Mouse (Mus musculus): ENCODE results near the gene Bbs1. TPM values are rescaled to one million over a fixed set of nuclear protein-coding genes. Genes with fewer than 3 reads are reported as not detected.

The Bbs1 gene
- polyA plus RNA-seq, 1 experiment from 2014 or later: 8.4 TPM

DNA sequence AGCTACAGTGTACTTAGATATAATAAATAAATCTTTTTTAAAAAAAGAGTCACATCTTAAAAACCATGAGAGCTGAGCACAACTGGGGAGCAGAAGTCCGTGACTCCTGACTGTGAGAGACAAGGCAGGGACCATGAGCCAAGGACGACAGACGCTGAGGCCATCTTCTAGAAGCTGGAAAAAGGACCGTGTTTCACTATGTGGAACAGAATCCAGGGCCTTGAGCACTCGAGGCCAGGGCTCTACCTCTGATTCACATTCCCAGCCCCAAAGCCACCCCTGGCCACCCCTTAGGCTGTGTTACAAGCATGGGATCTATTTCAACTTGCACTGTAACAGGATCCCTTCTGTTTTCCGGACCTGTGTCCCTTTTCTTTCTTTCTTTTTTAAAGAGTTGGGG lies 13.2 kb upstream of the Bbs1 start:
- WGBS: 90% methylated on average over 6 of the region's 6 CpGs
- peaks cover 93% of the 10 kb centered on the region for H3K36me3 ChIP-seq

DNA sequence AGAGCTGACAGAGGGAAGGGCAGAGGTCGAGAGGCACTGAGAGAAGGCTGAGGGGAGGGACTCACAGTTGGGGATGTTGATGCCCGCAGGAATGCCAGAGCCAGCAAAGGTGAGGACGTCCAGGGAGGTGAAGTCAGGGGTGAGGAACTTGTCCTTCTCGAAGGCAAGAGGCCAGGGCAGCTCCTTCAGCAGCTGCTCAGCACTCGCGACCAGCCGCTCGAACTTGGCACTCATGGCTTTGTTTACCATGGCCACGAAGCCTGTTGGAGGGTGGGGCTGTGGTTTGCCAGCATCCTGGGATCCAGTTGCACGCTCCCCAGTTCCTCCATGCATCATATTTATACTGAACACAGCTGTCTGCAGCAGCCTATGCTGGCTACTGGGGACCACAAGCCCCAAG lies 10.4 kb upstream of the Bbs1 start:
- Histone ChIP-seq H3K27me3 (replicated peaks) (no peaks in the 10 kb centered on the region), H3K27ac (replicated peaks) (no peak overlapping the region), H3K9me3 (replicated peaks) (no peaks in the 10 kb centered on the region), H3K4me3 (replicated peaks) (no peak overlapping the region), H3K36me3 (peaks cover 96% of the 10 kb centered on the region), H3K4me1 (no peaks in the 10 kb centered on the region), H3K4me2 (no peak overlapping the region), H3K9ac (replicated peaks) (no peak overlapping the region)
- 91% methylated on average over 10 of the region's 10 CpGs for WGBS
- no peak for ATAC-seq (ENCODE audit: low FRiP score)

More for the DNA sequence above, 13.2 kb upstream of the Bbs1 start:
- Histone ChIP-seq H3K27me3 (replicated peaks) (no peaks in the 10 kb centered on the region), H3K27ac (replicated peaks) (no peak overlapping the region), H3K4me3 (replicated peaks) (no peak overlapping the region), H3K4me2 (no peak overlapping the region), H3K9ac (replicated peaks) (no peak overlapping the region), H3K4me1 (no peaks in the 10 kb centered on the region), H3K9me3 (replicated peaks) (no peaks in the 10 kb centered on the region)
- ATAC-seq (ENCODE audit: low FRiP score): no peak

DNA sequence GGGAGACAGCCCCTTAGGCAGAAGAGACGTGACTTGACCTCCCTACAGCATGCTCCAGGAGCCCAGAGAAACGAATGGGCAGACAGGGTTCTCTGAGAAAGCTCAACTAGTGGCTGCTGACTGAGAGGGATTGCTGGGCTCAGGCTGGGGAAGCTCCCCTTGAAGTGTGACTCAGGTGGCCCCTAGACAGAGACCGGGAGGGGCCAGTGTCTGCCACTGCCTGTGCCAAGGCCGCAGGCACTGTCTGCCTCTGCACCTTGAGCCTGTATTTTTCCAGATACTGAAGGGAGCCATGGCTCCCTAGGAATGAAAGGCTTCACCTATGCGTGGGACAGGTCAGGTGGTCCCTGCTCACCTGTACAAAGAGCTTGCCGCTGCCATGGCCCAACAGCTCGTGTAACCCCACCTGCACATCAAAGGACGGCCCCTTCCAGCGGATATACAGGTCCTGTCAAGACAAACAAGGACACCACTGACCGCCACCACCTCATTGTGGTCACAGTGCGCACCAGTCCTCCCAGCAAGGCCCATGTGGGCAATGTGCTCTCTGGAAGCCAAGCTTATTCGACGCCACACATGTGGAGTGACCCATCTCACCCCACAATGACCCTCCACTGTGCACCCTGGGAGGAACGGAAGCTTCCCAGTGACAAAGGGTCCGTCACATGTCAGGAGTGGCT lies 9.6 kb upstream of the Bbs1 start:
- peaks cover 95% of the 10 kb centered on the region for H3K36me3 ChIP-seq
- 92% methylated on average over 15 of the region's 15 CpGs for WGBS

GRCm38 (mm10) chr19:4909376-4909775 lies 2.9 kb upstream of the Bbs1 start:
- Histone ChIP-seq H3K9ac (replicated peaks) (no peak overlapping the region), H3K36me3 (peaks cover 67% of the 10 kb centered on the region), H3K9me3 (replicated peaks) (no peaks in the 10 kb centered on the region), H3K4me1 (peaks cover 15% of the 10 kb centered on the region), H3K27ac (replicated peaks) (no peak overlapping the region), H3K4me3 (replicated peaks) (no peak overlapping the region), H3K27me3 (replicated peaks) (no peaks in the 10 kb centered on the region), H3K4me2 (no peak overlapping the region)
- 93% methylated on average over 7 of the region's 7 CpGs for whole genome bisulfite sequencing
- ATAC-seq (ENCODE audit: low FRiP score): no peak

More for the DNA sequence above, 9.6 kb upstream of the Bbs1 start:
- Histone ChIP-seq H3K4me1 (no peaks in the 10 kb centered on the region), H3K4me3 (replicated peaks) (no peak overlapping the region), H3K27me3 (replicated peaks) (no peaks in the 10 kb centered on the region), H3K4me2 (no peak overlapping the region), H3K9me3 (replicated peaks) (no peaks in the 10 kb centered on the region), H3K27ac (replicated peaks) (no peak overlapping the region), H3K9ac (replicated peaks) (no peak overlapping the region)
- no peak for ATAC-seq (ENCODE audit: low FRiP score)

GRCm38 (mm10) chr19:4908107-4908506 lies 1.7 kb upstream of the Bbs1 start:
- Histone ChIP-seq H3K27ac (replicated peaks) (no peak overlapping the region), H3K4me2 (no peak overlapping the region), H3K4me3 (replicated peaks) (no peak overlapping the region), H3K4me1 (peaks cover 15% of the 10 kb centered on the region), H3K36me3 (peaks cover 58% of the 10 kb centered on the region), H3K9ac (replicated peaks) (no peak overlapping the region), H3K9me3 (replicated peaks) (no peaks in the 10 kb centered on the region), H3K27me3 (replicated peaks) (no peaks in the 10 kb centered on the region)
- 84% methylated on average over 4 of the region's 4 CpGs for WGBS
- no peak for ATAC-seq (ENCODE audit: low FRiP score)

- no peak for ATAC-seq (ENCODE audit: low FRiP score)
- H3K27me3 ChIP-seq (replicated peaks): no peaks in the 10 kb centered on the region
- H3K36me3 ChIP-seq: peaks cover 45% of the 10 kb centered on the region
Measured at GRCm38 (mm10) chr19:4899888-4900287, 6.5 kb downstream of the Bbs1 start.

DNA sequence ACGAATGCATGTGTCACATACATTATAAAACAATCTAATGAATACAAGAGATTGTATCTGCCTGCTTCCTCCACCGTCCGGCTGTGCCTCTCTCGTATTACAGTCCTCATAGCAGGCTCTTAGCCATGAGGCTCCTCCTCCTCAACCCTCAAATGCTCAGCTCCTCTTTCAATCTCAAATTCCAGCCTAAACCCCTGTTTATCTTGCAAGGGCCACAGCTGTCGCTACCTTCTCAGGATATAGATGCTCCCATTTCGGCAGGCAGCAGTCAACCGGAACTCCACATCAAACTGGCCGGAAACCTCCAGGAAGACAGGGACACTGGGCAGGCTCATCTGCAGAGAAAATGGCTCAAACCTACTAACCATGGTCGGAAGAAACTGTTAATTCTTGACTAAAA lies 7.5 kb downstream of the Bbs1 start:
- no peak overlapping the region for H3K4me3 ChIP-seq (replicated peaks)
- no peak overlapping the region for H3K27ac ChIP-seq (replicated peaks)
- peaks cover 45% of the 10 kb centered on the region for H3K36me3 ChIP-seq
- H3K9me3 ChIP-seq (replicated peaks): no peaks in the 10 kb centered on the region
- H3K4me2 ChIP-seq: no peak overlapping the region
- ATAC-seq (ENCODE audit: low FRiP score): no peak
- H3K9ac ChIP-seq (replicated peaks): no peak overlapping the region
- H3K27me3 ChIP-seq (replicated peaks): no peaks in the 10 kb centered on the region
- WGBS: 81% methylated on average over 9 of the region's 9 CpGs
- no peaks in the 10 kb centered on the region for H3K4me1 ChIP-seq

More at GRCm38 (mm10) chr19:4899888-4900287, 6.5 kb downstream of the Bbs1 start:
- Histone ChIP-seq H3K4me3 (replicated peaks) (no peak overlapping the region), H3K9me3 (replicated peaks) (no peaks in the 10 kb centered on the region), H3K9ac (replicated peaks) (no peak overlapping the region), H3K4me2 (no peak overlapping the region), H3K4me1 (peaks cover under 1% of the 10 kb centered on the region; the same call in 1 of the 2 replicates), H3K27ac (replicated peaks) (no peak overlapping the region)
- WGBS: 90% methylated on average over 3 of the region's 3 CpGs

DNA sequence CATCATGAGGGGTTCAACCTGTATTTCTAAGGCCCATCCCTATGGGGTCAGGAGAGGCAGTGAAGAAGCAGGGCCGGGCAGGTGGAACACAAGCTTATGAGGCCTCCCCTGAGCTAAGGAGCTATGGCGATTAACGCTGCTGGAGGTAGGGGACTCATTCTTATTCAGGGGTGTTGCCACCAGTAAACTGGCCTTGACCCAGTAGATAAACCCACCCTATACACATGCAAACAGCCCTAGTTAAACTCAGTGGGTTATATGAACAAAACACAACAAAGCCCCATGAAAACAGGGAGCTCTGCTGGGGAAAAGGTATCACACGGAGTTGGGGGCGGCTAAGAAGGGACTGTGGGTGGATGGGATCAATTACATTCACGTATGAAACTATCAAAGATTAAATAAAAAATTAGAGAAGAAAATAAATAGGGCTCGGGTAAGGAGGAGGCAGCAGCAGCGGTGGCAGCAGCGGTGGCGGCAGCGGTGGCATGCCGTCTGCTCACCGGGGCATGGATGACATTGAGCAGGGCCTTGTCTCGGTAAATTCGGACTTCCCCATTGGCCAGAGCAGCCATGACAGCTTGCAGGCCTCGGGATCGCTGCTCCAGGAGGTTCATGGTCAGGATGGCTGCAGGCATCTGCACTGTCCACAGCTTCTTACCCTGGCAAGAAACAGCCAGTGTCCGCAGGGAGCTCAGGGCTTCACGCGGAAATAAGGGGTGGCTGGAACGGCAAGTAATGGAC lies 9.5 kb downstream of the Bbs1 start:
- H3K9ac ChIP-seq (replicated peaks): no peak overlapping the region
- no peaks in the 10 kb centered on the region for H3K9me3 ChIP-seq (replicated peaks)
- H3K4me1 ChIP-seq: no peaks in the 10 kb centered on the region
- H3K27me3 ChIP-seq (replicated peaks): no peaks in the 10 kb centered on the region
- no peak overlapping the region for H3K4me3 ChIP-seq (replicated peaks)
- no peak overlapping the region for H3K4me2 ChIP-seq
- WGBS: 57% methylated on average over 21 of the region's 21 CpGs
- H3K27ac ChIP-seq (replicated peaks): no peak overlapping the region
- peaks cover 49% of the 10 kb centered on the region for H3K36me3 ChIP-seq
- no peak for ATAC-seq (ENCODE audit: low FRiP score)

GRCm38 (mm10) chr19:4891798-4892197 lies 14.6 kb downstream of the Bbs1 start:
- no peaks in the 10 kb centered on the region for H3K27me3 ChIP-seq (replicated peaks)
- H3K4me1 ChIP-seq: no peaks in the 10 kb centered on the region
- H3K36me3 ChIP-seq: peaks cover 45% of the 10 kb centered on the region
- no peak overlapping the region for H3K27ac ChIP-seq (replicated peaks)
- no peak overlapping the region for H3K9ac ChIP-seq (replicated peaks)
- 78% methylated on average over 3 of the region's 3 CpGs for WGBS
- ATAC-seq (ENCODE audit: low FRiP score): no peak
- H3K9me3 ChIP-seq (replicated peaks): no peaks in the 10 kb centered on the region
- no peak overlapping the region for H3K4me3 ChIP-seq (replicated peaks)
- H3K4me2 ChIP-seq: no peak overlapping the region

- Histone ChIP-seq H3K4me1 (no peaks in the 10 kb centered on the region), H3K36me3 (peaks cover 39% of the 10 kb centered on the region), H3K27me3 (replicated peaks) (no peaks in the 10 kb centered on the region), H3K9me3 (replicated peaks) (no peaks in the 10 kb centered on the region), H3K4me2 (no peak overlapping the region), H3K9ac (replicated peaks) (no peak overlapping the region), H3K4me3 (replicated peaks) (no peak overlapping the region), H3K27ac (replicated peaks) (no peak overlapping the region)
- no peak for ATAC-seq (ENCODE audit: low FRiP score)
- 87% methylated on average over 10 of the region's 10 CpGs for WGBS
Measured at GRCm38 (mm10) chr19:4889791-4890190, 16.6 kb downstream of the Bbs1 start.

DNA sequence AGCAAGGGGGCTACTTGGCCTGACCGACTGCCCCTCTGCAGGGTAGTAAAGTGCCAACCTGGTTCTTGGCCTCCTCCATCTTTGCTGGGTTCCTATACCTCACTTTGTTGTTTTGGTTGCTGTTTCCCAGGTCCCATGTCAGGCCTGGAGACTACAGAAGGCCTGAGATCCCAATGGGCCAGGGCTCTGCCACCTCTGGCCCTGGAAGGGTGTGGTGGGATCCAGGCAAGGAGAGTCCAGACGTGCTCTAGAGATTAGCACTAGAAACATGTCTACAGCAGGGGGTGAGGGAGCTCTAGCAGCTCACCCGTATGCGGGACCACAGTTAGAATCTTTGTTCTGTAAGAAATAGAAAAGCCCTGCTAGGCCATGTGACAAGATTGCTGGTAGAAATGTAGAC lies 22.5 kb downstream of the Bbs1 start:
- no peak for ATAC-seq (ENCODE audit: low FRiP score)

DNA sequence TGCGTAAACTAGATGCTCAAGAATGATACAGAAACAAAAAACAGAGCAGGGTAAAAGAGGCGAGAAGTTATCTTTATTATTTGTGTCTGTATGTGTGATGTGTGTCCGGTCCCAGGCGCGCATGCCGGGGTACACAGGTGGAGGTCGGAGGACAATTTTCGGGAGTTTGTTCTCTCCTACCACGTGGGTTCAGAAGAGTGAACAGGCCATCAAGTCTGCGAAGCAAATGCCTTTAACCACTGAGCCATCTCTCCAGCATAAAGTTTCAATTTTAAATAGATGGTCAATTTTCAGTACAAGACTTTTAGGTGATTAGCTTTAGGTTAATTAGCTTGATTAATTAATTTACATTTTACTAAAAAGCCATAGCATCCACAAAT lies 27.1 kb downstream of the Bbs1 start:
- Histone ChIP-seq H3K9ac (replicated peaks) (peak overlapping the region; percentile 91), H3K36me3 (no peaks in the 10 kb centered on the region), H3K27me3 (replicated peaks) (no peaks in the 10 kb centered on the region), H3K4me2 (peak overlapping the region; percentile 93), H3K27ac (replicated peaks) (peak overlapping the region; percentile 84; the same call in 1 of the 2 replicates), H3K4me1 (peaks cover 23% of the 10 kb centered on the region), H3K9me3 (replicated peaks) (no peaks in the 10 kb centered on the region), H3K4me3 (replicated peaks) (peak overlapping the region; percentile 98)
- no peak for ATAC-seq (ENCODE audit: low FRiP score)
- WGBS: 68% methylated on average over 10 of the region's 10 CpGs

More for the DNA sequence above, 22.5 kb downstream of the Bbs1 start:
- WGBS: 87% methylated on average over 4 of the region's 4 CpGs
- Histone ChIP-seq H3K4me2 (no peak overlapping the region), H3K9me3 (replicated peaks) (no peaks in the 10 kb centered on the region), H3K27ac (replicated peaks) (no peak overlapping the region), H3K4me1 (peaks cover 13% of the 10 kb centered on the region), H3K27me3 (replicated peaks) (no peaks in the 10 kb centered on the region), H3K4me3 (replicated peaks) (no peak overlapping the region), H3K36me3 (no peaks in the 10 kb centered on the region), H3K9ac (replicated peaks) (no peak overlapping the region)

Measured in neural tube, embryonic 15.5 days (tissue).